ENCODE assay signal across 9 mouse cellular contexts in genomic region chrX:102059437-102059836, GRCm38 (mm10). TPM values are rescaled to one million over a fixed set of nuclear protein-coding genes. Genes with fewer than 3 reads are reported as not detected.
DNase-seq lines count a peak whose midpoint lies in the region; ATAC-seq and TF ChIP-seq lines count a peak whose summit lies in the region.
"Had no signal": no experiment of that assay in that cellular context is flagged by ENCODE, and none has a peak within 500 bp of the region (broad histone marks: within the 10 kb centered on the region; RNA-seq: fewer than 3 reads in every experiment).

No protein-coding gene starts in this region.

- H3K27me3 ChIP-seq in intestine, postnatal 0 days (replicated peaks; ENCODE audit: control insufficient read depth, insufficient read depth, low read length): no peaks in the 10 kb centered on the region
- 0 out of 2 replicates have a peak, but pooled peaks cover 2% of the 10 kb centered on the region for H3K27me3 ChIP-seq in intestine, embryonic 16.5 days (replicated peaks; ENCODE audit: control insufficient read depth, insufficient read depth, low read length)

- WGBS in intestine, postnatal 0 days: 61% methylated on average over 9 of the region's 9 CpGs
- 63% methylated on average over 9 of the region's 9 CpGs for WGBS in intestine, embryonic 16.5 days

- H3K27ac ChIP-seq in intestine, postnatal 0 days (ENCODE audit: low read depth, low read length): no peak overlapping the region
- H3K27ac ChIP-seq in intestine, embryonic 16.5 days (ENCODE audit: low read length): no peak overlapping the region
- H3K27ac ChIP-seq: limb, embryonic 12.5 days had no signal

- peak; percentile 38 for DNase-seq in ES-CJ7 (ENCODE audit: low read depth, low spot score)
- DNase-seq in embryo, embryonic 11 days: no peak
- DNase-seq in gastrocnemius, postnatal 36 days: no peak
- no peak for DNase-seq in cerebellum, adult 9-10 months

- intact Hi-C loops in gastrocnemius, postnatal 36 days (cut with DNase I): no loop called here

- no peak overlapping the region for H3K4me2 ChIP-seq in intestine, postnatal 0 days (replicated peaks; ENCODE audit: low read depth)
- no peak overlapping the region for H3K4me2 ChIP-seq in intestine, embryonic 16.5 days (ENCODE audit: low read depth, low read length)
- H3K4me2 ChIP-seq: limb, embryonic 12.5 days had no signal

- peak; percentile 72 for TF ChIP-seq CTCF in intestine, postnatal 0 days (IDR thresholded peaks at IDR 0.05; ENCODE audit: low read depth)

- no peak for ATAC-seq in intestine, postnatal 0 days
- no peak for ATAC-seq in intestine, embryonic 16.5 days
- ATAC-seq in erythroblast, adult 5-6 weeks (replicated peaks; ENCODE audit: low FRiP score, poor library complexity, severe bottlenecking): peak; percentile 82
- peak; percentile 86 for ATAC-seq in megakaryocyte-erythroid progenitor cell, adult 5-6 weeks (replicated peaks; ENCODE audit: low FRiP score, low TSS enrichment, poor library complexity, severe bottlenecking)

- no peak overlapping the region for H3K9ac ChIP-seq in intestine, postnatal 0 days (ENCODE audit: low read depth, low read length)
- no peak overlapping the region for H3K9ac ChIP-seq in intestine, embryonic 16.5 days (ENCODE audit: low read depth, low read length)
- H3K9ac ChIP-seq: limb, embryonic 12.5 days had no signal

- H3K9me3 ChIP-seq in intestine, postnatal 0 days (ENCODE audit: control insufficient read depth): no peaks in the 10 kb centered on the region
- H3K9me3 ChIP-seq in intestine, embryonic 16.5 days (ENCODE audit: control insufficient read depth, low read length): no peaks in the 10 kb centered on the region
- H3K9me3 ChIP-seq: limb, embryonic 12.5 days had no signal

- no peaks in the 10 kb centered on the region for H3K36me3 ChIP-seq in intestine, postnatal 0 days (ENCODE audit: control insufficient read depth, insufficient read depth)
- H3K36me3 ChIP-seq in intestine, embryonic 16.5 days (ENCODE audit: control insufficient read depth, insufficient read depth, low read length): no peaks in the 10 kb centered on the region
- H3K36me3 ChIP-seq: limb, embryonic 12.5 days had no signal

- H3K4me1 ChIP-seq in intestine, postnatal 0 days (replicated peaks; ENCODE audit: control insufficient read depth, insufficient read depth, low read length): no peaks in the 10 kb centered on the region
- H3K4me1 ChIP-seq in intestine, embryonic 16.5 days (ENCODE audit: control insufficient read depth, insufficient read depth, low read length): no peaks in the 10 kb centered on the region

- H3K4me3 ChIP-seq in intestine, postnatal 0 days (ENCODE audit: low read depth, low read length): no peak overlapping the region
- no peak overlapping the region for H3K4me3 ChIP-seq in intestine, embryonic 16.5 days (ENCODE audit: low read length)
- H3K4me3 ChIP-seq: limb, embryonic 12.5 days had no signal

RNA-seq across cellular contexts. Expression of gene Rtl5, which starts 11.7 kb away (rescaled TPM):
- polyA plus RNA-seq in intestine, postnatal 0 days (2015; fragmentation: Nextera tagmentation; extraction: Ambion mirVana): 0.33 and 0.43 TPM in 2 replicates
- polyA plus RNA-seq in intestine, embryonic 16.5 days (2015; fragmentation: Nextera tagmentation; extraction: Ambion mirVana): 1.0 and 1.5 TPM in 2 replicates
- total RNA-seq in erythroblast, adult 5-6 weeks (2015; ENCODE audit: low replicate concordance): not detected in 2 replicates
- 0.77 and 2.4 TPM in 2 replicates for total RNA-seq in erythroblast, adult 5-6 weeks (2017; ENCODE audit: low replicate concordance)
- total RNA-seq in megakaryocyte-erythroid progenitor cell, adult 5-6 weeks (2014; fragmentation: Nextera tagmentation): 0.52 and 4.6 TPM in 2 replicates
- 1.2 TPM in 1 of 2 replicates, not detected in the other for total RNA-seq in megakaryocyte-erythroid progenitor cell, adult 5-6 weeks (2017)
- total RNA-seq in gastrocnemius, postnatal 36 days (2021): under 1 TPM; 0.66 to 0.81 TPM

RNA-seq across cellular contexts. Expression of gene Pin4, which starts 59.8 kb away (rescaled TPM):
- 59.7 and 61.0 TPM in 2 replicates for polyA plus RNA-seq in intestine, postnatal 0 days (2015; fragmentation: Nextera tagmentation; extraction: Ambion mirVana)
- 44.1 and 49.4 TPM in 2 replicates for polyA plus RNA-seq in intestine, embryonic 16.5 days (2015; fragmentation: Nextera tagmentation; extraction: Ambion mirVana)
- 11.1 and 17.7 TPM in 2 replicates for total RNA-seq in erythroblast, adult 5-6 weeks (2015; ENCODE audit: low replicate concordance)
- total RNA-seq in erythroblast, adult 5-6 weeks (2017; ENCODE audit: low replicate concordance): 26.3 and 52.1 TPM in 2 replicates
- total RNA-seq in megakaryocyte-erythroid progenitor cell, adult 5-6 weeks (2014; fragmentation: Nextera tagmentation): 67.6 and 96.7 TPM in 2 replicates
- 162 and 169 TPM in 2 replicates for total RNA-seq in megakaryocyte-erythroid progenitor cell, adult 5-6 weeks (2017)
- total RNA-seq in gastrocnemius, postnatal 36 days (2021): 10 to 100 TPM; 21.3 to 33.1 TPM

Comparison
In these comparisons a context has a peak if more than half of its experiments do, and no peak if none do; other contexts are left out.
1. ATAC-seq: peak in erythroblast, adult 5-6 weeks (single experiment) and megakaryocyte-erythroid progenitor cell, adult 5-6 weeks (single experiment); none in intestine, postnatal 0 days (single experiment) and intestine, embryonic 16.5 days (single experiment).